Comparison of ENCODE assay signal across 8 mouse cellular contexts in the genomic region with DNA sequence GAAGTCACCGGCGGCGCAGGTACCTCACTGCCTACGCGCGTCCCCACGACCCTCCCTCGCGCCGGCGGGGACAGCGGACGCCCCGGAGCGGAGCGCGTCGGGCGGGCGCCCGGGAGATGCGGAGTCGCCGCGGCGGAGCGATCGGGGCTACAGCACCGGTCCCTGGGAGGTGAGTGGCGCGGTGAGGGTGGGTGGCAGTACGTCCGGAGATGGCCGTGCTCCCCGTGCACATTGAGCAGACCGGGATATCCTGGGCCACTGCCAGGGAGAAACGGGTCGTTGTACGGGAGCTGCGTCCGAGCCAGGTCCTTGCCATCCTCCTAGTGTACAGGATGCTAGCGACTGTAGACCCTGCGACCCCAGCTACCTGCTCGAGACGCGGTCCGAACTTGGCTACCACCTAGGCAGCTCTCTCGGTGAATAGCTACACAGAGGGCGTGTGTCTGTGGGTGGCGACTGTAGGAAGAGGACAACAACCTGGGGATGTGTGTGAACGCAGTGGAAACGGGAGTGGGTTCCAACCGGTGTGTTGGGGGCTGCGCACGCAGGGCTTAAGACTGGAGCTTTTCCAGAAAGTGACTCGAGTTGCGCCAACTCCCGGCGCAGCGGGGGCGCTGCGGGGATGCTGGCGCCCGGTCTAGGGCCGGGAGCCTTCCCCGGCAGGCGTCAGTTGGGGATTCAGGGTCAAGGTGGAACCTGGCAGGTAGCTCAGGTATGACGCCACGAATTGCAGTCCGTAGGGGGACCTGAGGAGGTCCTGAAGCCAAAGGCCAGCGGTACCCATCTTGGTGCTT. TPM values are rescaled to one million over a fixed set of nuclear protein-coding genes. Genes with fewer than 3 reads are reported as not detected.
DNase-seq lines count a peak whose midpoint lies in the region; ATAC-seq and TF ChIP-seq lines count a peak whose summit lies in the region.
"Had no signal": no experiment of that assay in that cellular context is flagged by ENCODE, and none has a peak within 500 bp of the region (broad histone marks: within the 10 kb centered on the region; RNA-seq: fewer than 3 reads in every experiment).

No protein-coding gene starts in this region.

- intact Hi-C loops in left cerebral cortex, postnatal 10 days (cut with DNase I), result loop anchor here (1.0 to 5.0 kb wide), 4 partner anchors 49 to 199 kb away; no protein-coding TSS in a partner anchor

- H3K27me3 ChIP-seq in forebrain, embryonic 14.5 days (replicated peaks; ENCODE audit: control insufficient read depth, insufficient read depth, low read length), result peaks cover 15% of the 10 kb centered on the region; the same call in 1 of the 2 replicates
- H3K27me3 ChIP-seq in hindbrain, embryonic 12.5 days, result peaks cover 28% of the 10 kb centered on the region
- no peaks in the 10 kb centered on the region for H3K27me3 ChIP-seq in megakaryocyte, embryonic 14.5 days (replicated peaks)

- peaks cover 6% of the 10 kb centered on the region for H3K4me1 ChIP-seq in forebrain, embryonic 14.5 days (ENCODE audit: control insufficient read depth, insufficient read depth, low read length)
- H3K4me1 ChIP-seq in hindbrain, embryonic 12.5 days, result peaks cover 7% of the 10 kb centered on the region
- peaks cover 80% of the 10 kb centered on the region for H3K4me1 ChIP-seq in megakaryocyte, embryonic 14.5 days

- H3K4me3 ChIP-seq in forebrain, embryonic 14.5 days (ENCODE audit: low read depth, low read length), result peak overlapping the region; percentile 56
- peak overlapping the region; percentile 62 for H3K4me3 ChIP-seq in hindbrain, embryonic 12.5 days
- H3K4me3 ChIP-seq in megakaryocyte, embryonic 14.5 days (replicated peaks), result peak overlapping the region; percentile 97

- no peak overlapping the region for H3K27ac ChIP-seq in forebrain, embryonic 14.5 days (ENCODE audit: low read depth, low read length)
- H3K27ac ChIP-seq in hindbrain, embryonic 12.5 days, result peak overlapping the region; percentile 52

- H3K4me2 ChIP-seq in forebrain, embryonic 14.5 days (ENCODE audit: low read length), result peak overlapping the region; percentile 92
- H3K4me2 ChIP-seq in hindbrain, embryonic 12.5 days (replicated peaks), result peak overlapping the region; percentile 95

- under 1% methylated on average over 71 of the region's 71 CpGs for WGBS in forebrain, embryonic 14.5 days
- under 1% methylated on average over 71 of the region's 71 CpGs for WGBS in hindbrain, embryonic 12.5 days

- peak; percentile 40 for DNase-seq in Muller cell, postnatal 12 days (ENCODE audit: inconsistent ontology term)
- DNase-seq in brain, embryonic 14.5 days (ENCODE audit: low read depth), result peak; percentile 49
- DNase-seq in forebrain, embryonic 14.5 days (ENCODE audit: low spot score), result peak; percentile 53
- DNase-seq in left cerebral cortex, postnatal 10 days (ENCODE audit: extremely low spot score in 1 of 2, low spot score in 2 of 2), result peak; percentile 27 to 73
- DNase-seq in right cerebral cortex, postnatal 4 days, result peak; percentile 58

- TF ChIP-seq CTCF in brain, embryonic 14.5 days (IDR thresholded peaks at IDR 0.05; ENCODE audit: borderline replicate concordance, extremely low read depth, insufficient read depth, insufficient read length), result no peak

- no peak for TF ChIP-seq POLR2A in brain, embryonic 14.5 days (IDR thresholded peaks at IDR 0.05; ENCODE audit: borderline replicate concordance, extremely low read depth, insufficient read depth, insufficient read length, poor library complexity, severe bottlenecking)

- peak overlapping the region; percentile 72 for H3K9ac ChIP-seq in forebrain, embryonic 14.5 days (ENCODE audit: low read length)
- peak overlapping the region; percentile 79 for H3K9ac ChIP-seq in hindbrain, embryonic 12.5 days

- no peaks in the 10 kb centered on the region for H3K9me3 ChIP-seq in forebrain, embryonic 14.5 days (replicated peaks; ENCODE audit: control insufficient read depth, low read length)
- no peaks in the 10 kb centered on the region for H3K9me3 ChIP-seq in hindbrain, embryonic 12.5 days (replicated peaks)
- H3K9me3 ChIP-seq in megakaryocyte, embryonic 14.5 days, result no peaks in the 10 kb centered on the region

- ATAC-seq in forebrain, embryonic 14.5 days, result peak; percentile 78
- ATAC-seq in hindbrain, embryonic 12.5 days (ENCODE audit: low FRiP score), result peak; percentile 76

- no peaks in the 10 kb centered on the region for H3K36me3 ChIP-seq in forebrain, embryonic 14.5 days (ENCODE audit: control insufficient read depth, insufficient read depth, low read length)
- no peaks in the 10 kb centered on the region for H3K36me3 ChIP-seq in hindbrain, embryonic 12.5 days
- peaks cover 33% of the 10 kb centered on the region for H3K36me3 ChIP-seq in megakaryocyte, embryonic 14.5 days (replicated peaks; ENCODE audit: low read length)

RNA-seq across cellular contexts. Expression of a gene that starts 0.9 kb away (rescaled TPM):
- 3.3 and 6.7 TPM in 2 replicates for polyA plus RNA-seq in brain, embryonic 14.5 days (2012; rRNA removed)
- polyA plus RNA-seq in forebrain, embryonic 14.5 days (2014; fragmentation: Nextera tagmentation; extraction: Ambion mirVana), result 1.9 and 2.5 TPM in 2 replicates
- 2.3 and 2.5 TPM in 2 replicates for polyA plus RNA-seq in hindbrain, embryonic 12.5 days (2016; fragmentation: Nextera tagmentation; extraction: Ambion mirVana)
- 10 to 100 TPM; 32.5 to 32.8 TPM for total RNA-seq in left cerebral cortex, postnatal 10 days (2021)
- polyA plus RNA-seq in megakaryocyte, embryonic 14.5 days (2012; ENCODE audit: insufficient read depth, low replicate concordance), result 7.7 and 12.3 TPM in 2 replicates

RNA-seq across cellular contexts. Expression of a gene that starts 9.7 kb away (rescaled TPM):
- not detected in 2 replicates for polyA plus RNA-seq in brain, embryonic 14.5 days (2012; rRNA removed)
- not detected in 2 replicates for polyA plus RNA-seq in forebrain, embryonic 14.5 days (2014; fragmentation: Nextera tagmentation; extraction: Ambion mirVana)
- polyA plus RNA-seq in hindbrain, embryonic 12.5 days (2016; fragmentation: Nextera tagmentation; extraction: Ambion mirVana), result not detected in 2 replicates
- not detected for total RNA-seq in left cerebral cortex, postnatal 10 days (2021)
- polyA plus RNA-seq in megakaryocyte, embryonic 14.5 days (2012; ENCODE audit: insufficient read depth, low replicate concordance), result not detected in 2 replicates
- total RNA-seq: gastrocnemius, postnatal 36 days had no signal
